Mouse (Mus musculus) gastrocnemius, adult 18-20 months (tissue): Measurements from ENCODE around the gene Abcf1. TPM values are rescaled to one million over a fixed set of nuclear protein-coding genes. Genes with fewer than 3 reads are reported as not detected.
"Not testable (repeated sequence)": the region's sequence is repeated elsewhere in the genome, so short reads cannot be mapped to it uniquely, and the experiment has no call there.

Source experiments
- DNase-seq: peaks from one replicate; pipeline ENCODE4 v3.0.0; 2021; ENCODE audit warnings: low spot score
- total RNA-seq, 2 experiments: library from RNA; stranded (reverse); gene quantifications; 2 replicates each; pipeline ENCODE4 v1.2.3; 2021

Abcf1 gene
- total RNA-seq, 2 experiments from 2014 or later, result 73.4 to 74.3 TPM

DNA sequence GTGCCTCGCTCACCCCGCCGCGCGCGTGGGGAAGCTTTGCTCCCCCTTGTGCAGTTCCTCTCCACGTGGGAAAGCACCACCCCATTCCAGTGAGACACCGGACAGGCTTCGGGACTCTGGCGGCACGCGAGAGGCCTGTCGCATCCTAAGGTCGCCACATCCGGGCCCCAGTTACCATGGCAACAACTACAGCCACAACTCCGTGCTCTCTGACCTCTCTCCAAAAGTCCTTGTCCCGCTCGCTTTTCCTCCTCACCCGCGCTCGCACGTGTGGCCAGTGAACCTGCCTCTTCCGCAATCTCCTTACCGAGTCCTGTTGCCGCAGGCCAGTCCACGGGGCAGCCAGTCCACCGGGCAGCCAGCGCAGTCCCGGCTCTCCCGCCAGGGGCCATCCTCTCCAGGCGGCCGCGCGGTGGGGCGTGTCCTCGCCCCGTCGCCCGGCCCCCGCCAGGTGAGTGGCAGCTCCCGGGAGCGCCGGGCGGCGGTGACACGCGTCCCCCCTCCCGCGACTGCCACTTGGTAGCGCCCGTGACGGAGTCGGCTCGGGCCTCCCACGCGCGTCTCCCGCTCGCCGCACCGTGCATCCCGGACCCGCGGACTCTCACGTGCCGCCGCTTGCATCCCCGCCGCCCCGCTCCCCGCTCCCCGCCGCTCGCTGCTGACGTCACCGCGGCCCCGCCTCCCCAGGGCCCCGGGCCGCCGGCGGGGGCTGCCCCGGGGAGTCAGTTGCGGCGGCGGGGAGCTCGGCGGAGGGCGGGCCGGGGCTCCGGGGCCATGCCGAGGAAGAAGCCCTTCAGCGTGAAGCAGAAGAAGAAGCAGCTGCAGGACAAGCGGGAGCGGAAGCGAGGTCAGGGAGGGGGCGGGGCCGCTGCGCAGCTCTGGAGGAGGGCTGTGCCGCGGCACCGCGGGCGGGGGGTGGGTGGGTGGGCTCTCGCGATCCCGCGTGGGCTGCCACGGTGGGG lies 10.1 kb upstream of the Abcf1 start, which contains the start of the genes Gnl1 and Prr3:
TSS of gene Gnl1 (plus strand) at position 451 of the 962 bp plus-strand sequence.
TSS of gene Prr3 (minus strand) at position 836 of the 962 bp plus-strand sequence.
- peak; percentile 90 for DNase-seq

DNA sequence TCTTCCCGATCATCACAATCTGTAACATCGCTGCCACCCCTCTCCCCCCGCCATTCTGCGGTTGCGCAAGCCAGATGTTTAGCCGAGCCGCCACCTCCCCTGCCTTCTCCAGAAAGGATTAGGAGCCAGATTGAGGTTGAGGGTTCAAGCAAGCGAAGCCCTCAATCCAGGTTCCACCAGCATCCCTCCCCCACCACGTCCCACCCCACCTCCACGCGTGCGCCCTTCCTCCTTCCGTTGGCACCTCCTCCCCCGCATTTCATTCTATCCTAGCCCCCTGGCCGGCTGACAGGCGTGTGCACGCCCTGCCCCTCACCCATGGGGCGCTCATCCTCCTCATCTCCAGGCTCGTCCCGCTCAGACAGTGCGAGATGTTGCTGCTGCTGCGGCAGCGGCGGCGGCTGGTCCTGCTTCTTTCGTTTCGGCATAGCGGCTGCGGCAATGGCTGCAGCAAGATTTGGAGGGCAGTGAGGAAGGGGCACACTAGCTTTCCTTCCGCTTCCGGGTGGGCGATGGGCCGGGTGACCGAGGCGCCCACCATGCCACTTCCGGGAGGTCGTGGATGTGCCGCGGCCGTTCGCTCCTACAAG lies 9.3 kb upstream of the Abcf1 start:
- DNase-seq, result no peak

DNA sequence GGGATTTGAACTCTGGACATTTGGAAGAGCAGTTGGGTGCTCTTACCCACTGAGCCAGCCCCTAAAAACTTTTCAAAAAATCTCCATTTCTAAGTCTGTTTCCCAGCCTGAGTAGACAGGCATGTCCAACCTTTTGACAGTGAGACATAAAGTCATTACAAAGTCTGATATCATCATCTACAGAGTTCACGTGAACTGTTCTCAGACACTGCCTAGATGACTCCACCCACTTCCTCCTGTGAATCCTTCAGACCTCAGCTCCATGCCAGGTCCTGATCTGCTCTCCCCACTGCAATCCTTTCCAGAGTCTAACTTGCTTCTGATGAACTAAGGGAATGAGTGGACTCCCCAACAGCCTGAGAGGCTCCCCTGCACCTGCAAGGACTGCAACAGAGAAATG lies 2.6 kb upstream of the Abcf1 start:
- no peak for DNase-seq

DNA sequence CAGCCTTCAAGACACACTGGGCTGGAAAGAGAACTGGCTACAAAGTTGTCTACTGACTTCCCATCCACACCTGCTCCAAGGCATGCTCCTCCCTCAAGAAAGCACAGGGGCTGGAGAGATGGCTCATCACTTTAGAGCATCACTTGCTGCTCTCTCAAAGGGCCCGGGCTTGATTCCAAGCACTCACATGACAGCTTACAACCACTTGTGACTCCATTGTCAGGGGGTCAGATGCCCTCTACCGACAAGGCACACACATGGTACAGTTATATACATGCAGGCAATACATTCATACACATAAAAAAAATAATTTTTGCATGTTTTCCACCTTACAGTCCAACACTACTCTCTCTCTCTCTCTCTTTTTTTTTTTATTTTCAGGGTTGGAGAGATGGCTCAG lies 1.9 kb downstream of the Abcf1 start:
- DNase-seq, result no peak

DNA sequence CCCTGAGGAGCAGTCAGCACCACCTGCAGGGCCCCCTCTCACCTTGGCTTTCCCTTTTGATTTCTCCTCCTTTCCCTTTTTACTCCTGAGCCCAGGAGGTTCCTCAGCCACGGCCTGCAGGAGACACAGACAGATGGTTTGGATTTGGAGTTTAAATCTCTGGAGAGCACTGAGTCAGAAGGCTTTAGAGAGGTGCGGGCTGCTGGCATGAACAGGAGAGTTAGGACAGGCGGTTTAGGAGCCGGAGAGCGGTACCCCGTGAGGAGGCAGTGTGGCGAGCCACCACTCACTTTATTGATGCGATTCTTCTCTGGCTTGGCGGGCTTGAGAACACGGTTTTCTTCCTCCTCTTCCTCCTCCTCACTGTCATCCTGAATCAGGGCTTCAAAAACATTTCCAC lies 6.3 kb downstream of the Abcf1 start:
- DNase-seq, result no peak

DNA sequence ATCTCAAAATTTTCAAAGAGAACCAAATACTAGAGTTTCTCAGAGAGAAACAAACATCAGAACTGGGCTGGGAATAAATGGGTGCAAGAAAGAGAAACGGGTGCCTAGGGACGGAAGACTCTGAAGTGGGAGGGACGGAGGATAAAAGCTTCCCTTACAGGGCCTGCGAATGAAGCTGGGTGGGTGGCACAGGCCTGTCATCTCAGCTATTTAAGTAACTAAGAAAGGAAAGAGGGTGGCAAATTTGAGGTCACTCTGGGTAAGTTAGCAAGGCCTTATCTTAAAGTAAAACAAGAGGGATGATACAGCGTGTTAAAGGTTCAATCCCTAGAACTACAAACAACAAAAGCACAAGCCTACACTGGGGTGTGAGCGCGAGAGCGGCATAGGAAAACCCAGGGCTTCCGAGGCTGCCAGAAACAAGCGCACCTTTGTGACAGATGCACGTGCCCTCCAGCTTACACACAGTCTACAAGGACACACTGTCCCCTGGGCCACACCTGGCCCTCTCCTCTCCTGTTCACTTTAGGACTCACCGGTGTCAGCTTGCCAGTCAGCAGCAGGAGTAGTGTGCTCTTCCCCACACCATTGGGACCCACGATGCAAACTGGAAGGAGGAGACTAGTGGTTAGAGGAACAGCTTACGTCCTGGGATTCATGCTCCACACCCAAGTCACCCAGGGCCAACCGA lies 10.9 kb downstream of the Abcf1 start:
- DNase-seq, result no peak

DNA sequence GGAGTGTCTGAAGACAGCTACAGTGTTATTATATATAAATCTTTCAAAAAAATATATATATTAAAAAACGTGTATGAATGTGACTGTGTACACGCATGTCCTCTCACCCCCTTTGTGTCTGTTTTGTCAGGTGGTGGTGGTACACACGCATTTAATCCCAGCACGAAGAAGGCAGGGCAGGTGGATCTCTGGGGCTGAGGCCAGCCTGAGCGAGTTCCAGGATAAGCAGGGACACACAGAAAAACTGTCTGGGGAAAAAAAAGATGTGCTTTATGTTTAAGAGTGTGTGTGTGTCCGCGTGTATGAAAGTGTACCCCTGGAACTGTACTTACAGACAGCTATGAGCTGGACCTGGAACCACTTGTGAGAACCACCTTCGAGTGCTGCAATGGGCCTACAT lies 14.9 kb downstream of the Abcf1 start:
- no peak for DNase-seq

DNA sequence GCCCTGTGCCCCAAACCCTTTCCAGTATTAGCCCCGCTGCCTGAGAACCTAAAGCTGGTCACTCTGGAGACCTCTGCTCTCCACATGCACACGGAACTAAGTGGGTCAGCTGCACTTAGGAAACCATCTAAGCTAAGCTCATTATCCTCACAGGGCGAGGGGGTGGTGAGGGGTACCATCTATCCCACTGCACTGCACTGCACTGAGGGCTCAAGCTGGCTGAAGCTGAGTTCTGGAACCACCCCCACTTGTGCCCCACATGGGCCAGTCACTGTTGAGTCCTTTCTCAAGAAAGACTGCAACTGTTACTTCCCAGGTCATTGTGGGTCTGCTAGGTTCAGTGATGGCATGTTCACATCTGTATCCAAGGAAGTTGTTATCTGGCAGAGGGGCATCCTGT lies 17.0 kb downstream of the Abcf1 start:
- DNase-seq, result not testable (repeated sequence)

DNA sequence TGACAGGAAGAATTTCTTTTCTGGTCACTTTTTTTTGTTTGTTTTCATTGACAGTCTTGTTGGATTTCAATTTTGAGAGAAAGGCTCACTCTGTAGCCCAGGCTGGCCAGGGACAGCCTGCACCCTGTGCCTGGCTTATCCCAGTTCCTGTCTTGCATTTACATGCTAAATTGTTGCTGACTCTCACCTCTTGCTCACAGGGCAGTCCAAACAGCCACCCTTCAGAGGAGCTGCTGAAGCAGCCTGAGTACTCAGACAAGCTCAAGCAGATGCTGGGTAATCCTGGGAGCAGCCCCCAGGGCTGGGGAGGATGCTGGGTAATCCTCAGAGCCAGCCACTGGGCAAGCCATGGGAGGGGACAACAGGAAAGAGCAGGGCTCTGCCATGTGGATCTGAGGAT lies 18.6 kb downstream of the Abcf1 start:
- not testable (repeated sequence) for DNase-seq

DNA sequence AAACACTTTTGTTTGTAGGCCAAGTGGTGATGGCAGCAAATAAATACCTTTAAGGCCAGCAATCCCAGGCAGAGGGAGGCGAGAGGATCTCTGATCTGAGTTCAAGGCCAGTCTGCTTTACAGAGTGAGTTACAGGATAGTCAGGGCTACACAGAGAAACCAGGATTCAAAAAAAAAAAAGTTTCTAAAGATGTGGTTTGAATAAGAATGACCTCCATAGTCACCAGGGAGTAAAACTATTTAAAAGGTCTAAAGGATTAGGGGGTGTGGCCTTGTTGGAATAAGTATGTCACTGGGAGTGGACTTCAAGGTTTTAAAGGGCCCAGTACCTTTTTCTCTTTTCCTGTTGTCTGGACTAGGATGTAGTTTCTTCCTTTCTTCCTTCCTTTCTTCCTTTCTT lies 29.6 kb downstream of the Abcf1 start:
- no peak for DNase-seq

DNA sequence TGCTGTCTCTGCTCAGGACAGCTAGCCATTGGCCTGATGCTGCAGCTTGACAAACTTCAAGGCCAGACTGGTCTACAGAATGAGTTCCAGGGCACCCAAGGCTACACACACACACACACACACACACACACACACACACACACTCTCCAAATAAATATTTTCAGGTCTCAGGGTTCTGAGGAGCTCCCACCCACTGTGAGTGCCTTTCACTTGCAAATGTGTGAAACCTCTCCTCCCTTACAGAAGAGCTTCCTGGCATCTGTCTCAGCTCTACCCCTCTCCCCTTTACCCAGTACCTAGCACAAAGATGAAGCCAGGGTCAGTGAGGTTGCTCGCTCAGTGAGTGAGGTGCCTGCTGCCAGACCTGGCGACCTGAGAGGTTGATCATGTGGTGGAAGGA lies 30.5 kb downstream of the Abcf1 start:
- DNase-seq, result no peak

DNA sequence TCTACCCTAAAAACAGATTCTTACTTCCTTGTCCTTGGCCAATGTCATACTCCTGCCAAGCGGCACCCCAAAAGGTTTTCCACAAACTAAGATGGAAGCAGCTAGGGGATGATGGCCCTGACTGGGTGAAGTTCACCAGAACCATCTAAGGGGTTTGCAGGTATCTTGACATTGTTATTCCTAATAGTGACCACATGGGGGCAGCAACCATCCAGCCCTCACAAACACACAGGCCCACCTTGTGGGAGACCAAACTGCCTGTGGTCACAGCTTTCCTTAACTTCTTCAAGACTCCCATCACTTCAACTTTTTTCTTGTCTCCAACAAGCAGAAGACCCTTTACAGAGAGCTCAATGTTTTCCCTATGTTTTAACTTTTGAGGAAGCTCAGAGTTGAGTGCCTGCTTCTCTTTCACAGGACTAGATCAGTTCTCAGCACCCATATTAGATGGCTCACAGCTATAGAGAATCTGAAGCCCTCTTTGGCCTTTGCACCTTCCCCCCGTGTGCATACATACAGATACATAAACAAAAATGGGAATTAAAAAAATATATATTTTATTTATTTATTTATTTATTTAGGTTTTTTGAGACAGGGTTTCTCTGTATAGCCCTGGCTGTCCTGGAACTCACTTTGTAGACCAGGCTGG lies 31.7 kb downstream of the Abcf1 start:
- DNase-seq, result no peak

DNA sequence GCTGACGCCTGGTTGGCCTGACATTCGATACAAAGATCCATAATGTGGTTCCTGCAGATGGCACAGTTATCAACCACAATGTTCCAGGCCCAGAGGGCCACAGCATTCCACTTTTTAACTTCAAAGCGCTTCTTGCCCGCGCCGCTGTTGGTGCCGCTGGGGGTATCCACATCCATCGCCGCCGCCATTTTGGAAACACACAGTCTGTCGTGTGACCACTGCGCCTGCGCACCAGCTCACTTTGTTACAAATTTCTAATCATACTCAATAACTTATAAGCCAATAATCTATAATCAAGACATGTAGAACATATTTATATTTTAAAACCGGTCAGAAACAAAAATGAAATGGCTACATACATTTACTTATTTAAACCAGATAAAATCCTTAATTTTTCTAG lies 33.8 kb downstream of the Abcf1 start:
- not testable (repeated sequence) for DNase-seq

DNA sequence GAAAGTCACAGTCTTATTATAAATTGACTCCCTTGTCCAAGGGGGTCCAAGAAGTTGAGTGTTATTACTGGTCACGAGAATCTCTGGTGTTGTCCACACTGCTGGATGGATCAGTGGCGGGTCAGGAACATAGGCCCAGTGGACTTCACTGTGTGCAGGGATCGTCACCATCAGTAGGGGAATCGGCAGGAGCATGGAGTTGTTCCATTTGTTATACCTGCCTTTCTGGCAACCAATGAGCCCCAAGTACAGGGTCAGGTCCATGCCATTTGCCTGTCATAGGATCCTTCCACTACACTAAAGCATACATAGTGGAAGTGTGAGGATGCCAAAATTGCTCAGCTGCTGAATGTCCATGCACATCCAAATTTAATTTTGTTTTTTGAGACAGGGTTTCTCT lies 37.0 kb downstream of the Abcf1 start:
- no peak for DNase-seq

DNA sequence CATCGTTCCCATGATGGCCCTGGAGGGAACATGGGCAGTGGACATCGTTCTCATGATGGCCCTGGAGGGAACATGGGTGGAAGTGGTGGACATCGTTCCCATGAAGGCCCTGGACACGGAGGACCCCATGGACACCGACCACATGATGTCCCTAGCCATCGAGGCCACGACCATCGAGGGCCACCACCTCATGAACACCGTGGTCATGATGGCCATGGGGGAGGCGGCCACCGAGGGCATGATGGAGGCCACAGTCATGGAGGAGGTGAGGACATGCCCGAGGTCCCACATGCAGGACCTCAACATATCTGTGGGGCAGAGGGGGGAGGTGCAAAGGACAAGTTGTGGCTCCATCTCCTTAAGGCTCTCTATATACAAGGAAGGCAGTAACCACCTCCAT lies 38.9 kb downstream of the Abcf1 start:
- no peak for DNase-seq

DNA sequence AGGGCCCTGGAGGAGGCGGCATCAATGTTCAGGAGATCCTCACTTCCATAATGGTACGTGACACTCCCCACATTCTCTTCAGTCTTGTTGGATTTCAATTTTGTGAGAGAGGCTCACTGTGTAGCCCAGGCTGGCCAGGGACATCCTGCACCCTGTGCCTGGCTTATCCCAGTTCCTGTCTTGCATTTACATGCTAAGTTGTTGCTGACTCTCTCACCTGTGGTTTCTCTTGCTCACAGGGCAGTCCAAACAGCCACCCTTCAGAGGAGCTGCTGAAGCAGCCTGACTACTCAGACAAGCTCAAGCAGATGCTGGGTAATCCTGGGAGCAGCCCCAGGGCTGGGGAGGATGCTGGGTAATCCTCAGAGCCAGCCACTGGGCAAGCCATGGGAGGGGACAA lies 40.0 kb downstream of the Abcf1 start:
- DNase-seq, result no peak

DNA sequence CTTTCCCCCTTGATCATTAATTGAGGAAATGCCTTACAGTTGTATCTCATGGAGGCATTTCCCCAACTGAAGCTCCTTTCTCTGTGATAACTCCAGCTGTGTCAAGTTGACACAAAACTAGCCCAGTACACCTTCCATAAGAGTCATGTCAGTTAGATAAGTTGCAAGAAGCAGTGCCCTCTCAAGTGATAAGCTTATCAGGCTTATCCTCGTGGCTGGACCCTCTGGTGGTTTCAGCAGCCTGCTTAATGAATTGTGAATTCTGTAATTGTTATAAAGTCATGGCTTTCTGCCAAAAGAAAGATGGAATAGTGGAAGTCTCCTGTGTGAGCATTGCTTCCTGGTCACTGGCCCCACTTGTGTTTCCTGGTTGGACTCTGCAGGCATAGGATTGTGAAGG lies 42.1 kb downstream of the Abcf1 start:
- no peak for DNase-seq

DNA sequence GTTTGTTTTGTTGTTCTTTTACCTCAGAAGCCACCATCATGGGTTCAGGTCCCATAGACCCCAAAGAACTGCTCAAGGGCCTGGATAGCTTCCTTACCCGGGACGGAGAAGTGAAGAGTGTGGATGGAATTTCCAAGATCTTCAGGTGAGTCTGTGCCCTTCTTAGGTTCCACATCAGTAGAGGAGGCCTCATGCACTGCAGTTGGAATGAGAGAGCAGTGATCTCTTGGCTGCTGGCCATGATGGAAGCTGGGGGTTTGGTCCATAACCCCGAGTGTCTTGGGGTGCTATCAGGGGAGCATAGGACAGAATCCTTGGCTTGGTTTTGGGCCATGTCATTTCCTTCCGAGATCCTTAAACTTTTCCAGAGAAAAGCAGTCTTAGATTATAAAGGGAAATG lies 46.3 kb downstream of the Abcf1 start:
- no peak for DNase-seq

DNA sequence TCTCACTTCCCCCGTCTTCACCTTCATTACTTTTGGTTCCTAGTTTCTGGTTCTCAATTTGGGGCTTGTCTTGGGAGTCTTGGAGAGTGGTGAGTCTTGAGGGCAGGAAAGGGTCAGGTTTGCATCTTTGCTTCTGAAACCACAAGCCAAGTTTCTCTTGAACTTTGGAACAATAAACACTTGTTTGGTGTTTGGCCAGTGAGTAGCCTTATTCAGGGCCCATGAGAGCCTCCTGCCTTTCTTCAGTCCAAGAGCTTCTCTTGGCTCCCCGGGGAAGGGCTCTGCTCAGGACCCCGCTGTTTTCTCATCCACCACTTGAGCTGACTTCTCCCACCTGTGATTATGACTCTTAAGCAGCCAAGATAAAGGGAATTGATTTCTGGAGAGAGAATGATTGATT lies 47.0 kb downstream of the Abcf1 start:
- no peak for DNase-seq

DNA sequence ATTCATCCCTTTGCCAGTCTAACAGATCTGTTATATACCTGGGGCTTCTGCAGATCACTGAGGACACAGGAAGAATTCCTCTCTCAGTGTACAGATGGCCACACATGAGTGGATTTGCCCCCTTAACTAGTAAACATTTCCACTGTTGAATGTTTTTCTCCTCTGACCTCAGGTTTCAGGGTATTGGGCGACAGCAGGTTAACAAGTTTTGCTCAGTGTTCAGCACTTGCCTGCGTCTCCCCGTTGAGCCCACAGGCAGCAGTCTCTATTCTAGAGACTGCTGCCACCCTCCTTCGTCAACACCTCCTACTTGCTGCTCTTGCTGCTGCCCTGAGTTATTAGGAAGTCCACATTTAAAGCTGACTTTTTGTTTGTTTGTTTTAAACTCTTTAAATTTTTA lies 47.9 kb downstream of the Abcf1 start:
- no peak for DNase-seq

DNA sequence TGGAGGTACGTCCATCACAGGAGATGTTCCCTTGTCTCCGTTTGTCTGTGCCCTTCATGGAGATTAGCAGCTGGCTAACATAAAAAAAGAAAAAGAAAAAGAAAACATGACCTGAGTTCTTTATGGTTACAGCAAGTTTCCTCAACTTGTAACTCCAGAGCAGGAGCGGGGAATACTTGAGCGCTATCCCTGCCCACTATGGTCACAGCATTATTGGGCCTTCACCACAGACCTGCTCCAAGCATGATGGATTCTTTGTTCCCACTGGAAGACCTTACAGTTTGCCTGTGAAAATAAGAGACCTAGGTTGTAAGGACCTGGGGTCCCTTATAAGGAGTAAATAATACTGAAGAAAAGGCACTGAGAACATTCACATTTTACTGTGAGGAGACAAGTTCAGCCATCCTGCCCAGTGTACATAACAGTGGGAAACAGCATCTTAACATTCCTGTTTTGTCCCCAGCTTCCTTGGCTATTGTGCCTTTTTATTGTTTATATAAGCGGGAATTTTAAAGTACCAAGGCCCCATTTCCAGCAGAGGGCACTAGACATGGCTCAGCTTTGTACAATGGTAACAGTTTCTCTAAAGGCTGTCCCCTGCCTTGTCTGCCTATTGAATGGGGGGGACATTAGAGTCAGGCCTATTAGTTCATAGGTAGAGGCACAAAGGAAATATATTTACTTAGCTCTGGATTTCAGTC lies 48.5 kb downstream of the Abcf1 start:
- DNase-seq, result peak; percentile 41
